Mouse (Mus musculus) c-Kit-positive CD71-positive TER-119-negative erythroid progenitor cells, embryonic 14.5 days (primary cell): ENCODE results near the gene Olfr222.
"Not testable (repeated sequence)": the region's sequence is repeated elsewhere in the genome, so short reads cannot be mapped to it uniquely, and the experiment has no call there.

Source experiments
- DNase-seq: peaks from one replicate; pipeline ENCODE4 v3.0.0-alpha.2; 2013; ENCODE audit warnings: low read depth

Olfr222 gene

DNA sequence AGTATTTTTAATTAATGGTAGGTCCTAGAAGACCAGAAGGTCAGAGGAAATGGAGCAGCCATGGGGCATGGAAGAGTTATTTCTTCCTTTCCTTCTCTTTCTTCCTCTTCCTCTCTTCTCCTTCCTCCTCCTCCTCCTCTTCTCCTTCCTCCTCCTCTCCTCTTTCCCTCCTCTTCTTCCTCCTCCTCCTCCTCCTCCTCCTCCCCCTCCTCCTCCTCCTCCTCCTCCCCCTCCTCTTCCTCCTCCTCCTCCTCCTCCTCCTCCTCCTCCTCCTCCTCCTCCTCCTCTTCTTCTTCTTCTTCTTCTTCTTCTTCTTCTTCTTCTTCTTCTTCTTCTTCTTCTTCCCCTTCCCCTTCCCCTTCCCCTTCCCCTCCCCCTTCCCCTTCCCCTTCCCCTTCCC is at the start of gene Olfr222:
TSS of gene Olfr222 (minus strand) at position 101 of the 400 bp plus-strand sequence.
- DNase-seq = not testable (repeated sequence)

DNA sequence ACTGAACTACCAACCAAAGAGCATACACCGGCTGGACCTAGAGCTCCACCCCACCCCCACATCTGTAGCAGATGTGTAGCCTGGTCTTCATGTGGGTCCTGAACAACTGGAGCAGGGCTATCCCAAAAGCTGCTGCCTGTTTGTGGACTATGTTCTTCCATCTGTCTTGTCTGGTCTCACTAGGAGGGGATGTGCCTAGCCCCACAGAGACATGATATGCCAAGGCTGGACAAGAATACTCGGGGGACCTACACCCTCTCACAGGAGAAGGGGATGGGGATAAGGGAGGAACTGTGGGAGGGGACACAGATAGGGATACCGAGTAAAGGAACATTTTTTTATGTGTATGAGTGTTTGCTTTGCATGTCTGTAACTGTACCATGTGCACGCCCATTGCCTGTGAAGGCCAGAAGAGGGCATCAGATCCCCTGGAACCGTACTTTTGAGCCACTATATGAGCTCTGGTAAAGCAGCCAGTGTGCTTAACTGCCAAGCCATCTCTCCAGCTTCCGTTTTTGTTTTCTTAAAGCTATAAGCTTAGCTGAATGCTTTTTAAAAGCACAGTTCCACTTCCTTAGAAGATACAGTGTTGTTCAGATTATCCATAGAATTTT is 48.1 kb upstream of the Olfr222 start:
- peak; percentile 35 for DNase-seq

DNA sequence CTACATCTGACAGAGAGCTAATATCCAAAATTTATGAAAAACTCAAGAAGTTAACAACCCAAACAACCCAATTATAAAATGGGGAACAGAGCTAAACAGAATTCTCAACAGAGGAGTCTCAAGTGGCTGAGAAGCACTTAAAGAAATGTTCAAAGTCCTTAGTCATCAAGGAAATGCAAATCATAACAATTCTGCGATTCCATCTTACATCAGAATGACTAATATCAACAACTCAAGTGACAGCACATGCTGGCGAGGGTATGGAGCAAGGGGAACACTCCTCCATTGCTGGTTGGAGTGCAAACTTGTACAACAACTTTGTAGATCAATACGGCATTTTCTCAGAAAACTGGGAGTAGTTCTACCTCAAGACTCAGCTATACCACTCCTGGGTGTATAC is 46.2 kb upstream of the Olfr222 start:
- DNase-seq = no peak

DNA sequence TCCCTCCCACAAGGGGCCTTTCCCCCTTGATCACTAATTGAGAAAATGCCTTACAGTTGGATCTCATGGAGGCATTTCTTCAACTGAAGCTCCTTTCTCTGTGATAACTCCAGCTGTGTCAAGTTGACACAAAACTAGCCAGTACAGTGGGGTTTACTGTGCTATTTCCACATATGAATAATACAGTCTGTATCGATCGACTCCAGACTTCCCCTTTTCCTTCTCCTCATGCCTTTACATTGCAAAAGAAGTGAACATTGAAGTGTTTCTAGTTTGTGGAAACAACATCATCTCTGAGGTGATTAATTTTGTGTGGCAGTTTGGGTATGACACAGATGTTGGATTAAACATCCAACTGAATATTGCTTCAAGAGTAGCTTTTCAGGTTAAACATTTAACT is 41.0 kb upstream of the Olfr222 start:
- DNase-seq = not testable (repeated sequence)

DNA sequence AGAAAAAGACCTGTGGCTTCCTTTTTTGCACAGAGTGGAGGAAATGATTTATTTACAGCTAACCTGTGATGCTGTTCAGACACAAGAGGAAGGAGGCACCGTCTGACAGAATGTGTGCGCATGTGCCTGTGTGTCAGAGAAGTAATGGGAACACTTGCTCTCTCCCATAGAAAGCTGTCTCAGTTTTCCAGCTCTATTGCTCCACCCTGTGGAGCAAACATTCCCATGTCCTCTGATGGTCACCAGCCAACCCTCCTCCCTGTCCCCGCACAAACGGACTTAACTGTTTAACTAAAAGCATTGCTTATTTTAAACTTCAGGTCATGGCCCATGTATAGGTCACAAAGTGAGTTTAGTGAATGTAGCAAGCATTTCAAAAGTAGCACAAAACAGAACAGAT is 38.1 kb upstream of the Olfr222 start:
- no peak for DNase-seq

DNA sequence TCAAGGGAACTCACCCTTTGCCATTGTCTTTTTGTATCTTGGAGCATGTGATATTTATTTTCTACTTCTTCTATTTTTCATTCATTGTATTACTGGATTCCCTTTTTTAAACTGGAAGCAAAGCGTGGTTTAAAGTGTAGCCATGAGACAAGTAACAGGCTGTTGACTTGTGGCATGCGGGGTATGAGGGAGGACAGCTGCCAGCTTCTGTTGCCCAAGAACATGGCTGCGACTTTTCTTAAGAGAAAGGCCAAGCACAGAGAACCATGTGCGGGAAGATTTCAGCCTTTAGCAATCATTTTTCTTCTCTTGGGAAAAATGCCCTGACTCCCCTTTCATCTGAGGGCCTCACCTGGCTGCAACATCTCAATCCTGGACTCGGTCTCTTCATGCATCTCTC is 35.6 kb upstream of the Olfr222 start:
- no peak for DNase-seq

DNA sequence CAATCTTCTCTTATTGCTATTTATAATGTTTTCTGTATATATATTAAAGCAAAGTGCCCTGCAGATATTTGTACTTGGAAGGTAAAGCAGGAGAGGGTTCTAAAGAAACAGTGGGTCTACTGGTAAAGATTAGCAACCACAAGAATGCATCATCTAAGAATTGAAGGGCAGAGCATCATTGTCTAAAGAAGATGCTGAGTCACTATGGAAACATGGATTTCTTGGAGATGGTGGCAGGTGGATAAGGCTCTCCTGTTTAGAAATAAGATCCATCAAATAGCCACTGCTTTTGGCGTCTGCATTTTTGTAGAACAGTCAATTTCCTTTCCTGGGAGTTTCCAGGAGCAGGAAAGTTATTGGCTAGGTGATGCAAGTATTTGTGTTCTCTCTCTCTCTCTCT is 26.3 kb upstream of the Olfr222 start:
- no peak for DNase-seq

DNA sequence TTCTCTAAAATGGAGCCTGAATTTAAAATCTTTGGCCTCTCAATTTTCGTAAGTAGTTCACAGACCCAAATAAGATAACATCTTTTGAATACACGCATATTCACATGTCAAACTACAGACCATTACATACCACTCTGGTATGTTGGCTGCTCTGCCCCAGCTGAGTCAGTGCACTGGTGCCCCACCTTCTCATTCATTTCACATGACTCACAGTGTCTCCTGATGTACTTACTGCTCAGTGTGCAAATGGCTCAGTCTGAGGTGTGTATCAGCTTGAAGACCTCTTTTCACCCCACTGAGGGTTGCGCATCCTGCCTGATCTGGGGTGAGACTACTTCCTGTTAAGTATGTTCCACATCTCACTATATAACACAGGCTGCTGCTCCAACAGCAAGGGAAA is 24.8 kb upstream of the Olfr222 start:
- DNase-seq = no peak

DNA sequence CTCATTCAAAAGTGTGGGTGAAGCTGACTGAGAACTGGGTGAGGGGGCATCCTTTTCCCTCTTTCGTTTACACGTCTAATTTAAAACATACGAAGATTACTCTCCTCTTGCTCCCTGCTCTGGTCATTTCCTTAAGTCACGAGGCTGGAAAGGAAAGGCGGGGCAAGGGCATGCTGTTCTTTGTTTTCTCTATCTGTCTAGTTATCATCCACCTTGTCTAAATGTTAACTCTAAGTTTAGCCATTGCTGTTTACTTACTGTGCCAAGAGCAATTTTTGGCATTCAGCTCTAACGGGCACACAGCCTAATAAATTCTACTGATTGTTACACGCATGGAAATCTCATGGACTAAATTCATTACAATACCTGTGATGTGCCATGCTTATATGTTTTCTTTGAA is 23.2 kb upstream of the Olfr222 start:
- no peak for DNase-seq

DNA sequence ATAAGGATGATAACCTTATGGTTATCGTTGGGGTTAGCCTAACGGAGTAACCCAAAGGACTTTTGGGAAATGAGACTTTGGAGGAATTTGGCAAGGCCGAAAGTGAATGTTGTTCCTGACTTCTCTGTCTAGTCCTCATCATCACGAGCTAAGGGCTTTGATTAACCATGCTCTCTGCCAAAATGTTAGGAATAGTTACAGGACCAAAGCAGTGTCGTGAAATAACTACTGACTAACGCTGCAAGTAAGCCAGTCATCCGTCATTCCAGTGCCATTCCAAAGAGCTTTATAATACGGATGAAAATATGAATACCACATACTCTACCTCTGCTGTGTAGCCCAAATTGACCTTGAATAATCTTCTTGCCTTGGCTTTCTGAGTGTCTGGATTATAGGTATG is 20.9 kb upstream of the Olfr222 start:
- no peak for DNase-seq

DNA sequence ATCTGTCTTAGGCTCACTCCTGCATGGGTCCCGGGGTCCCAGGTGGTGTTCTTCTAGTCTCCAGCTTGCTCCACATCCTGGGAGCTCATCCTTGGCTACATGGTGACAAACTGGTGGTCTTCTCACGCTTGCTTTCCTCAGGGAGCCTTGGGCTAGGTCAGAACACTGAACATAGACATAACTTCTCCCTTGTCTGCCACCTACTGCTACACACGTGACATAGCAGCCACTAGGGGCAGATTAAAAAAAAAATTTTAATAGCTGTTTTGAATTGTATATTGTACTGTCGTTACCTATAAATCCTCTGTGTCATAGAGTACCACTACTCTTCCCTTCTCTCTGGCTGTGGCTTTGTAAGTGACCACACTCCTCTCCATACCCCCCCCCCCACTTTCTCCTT is 20.1 kb upstream of the Olfr222 start:
- DNase-seq = no peak

DNA sequence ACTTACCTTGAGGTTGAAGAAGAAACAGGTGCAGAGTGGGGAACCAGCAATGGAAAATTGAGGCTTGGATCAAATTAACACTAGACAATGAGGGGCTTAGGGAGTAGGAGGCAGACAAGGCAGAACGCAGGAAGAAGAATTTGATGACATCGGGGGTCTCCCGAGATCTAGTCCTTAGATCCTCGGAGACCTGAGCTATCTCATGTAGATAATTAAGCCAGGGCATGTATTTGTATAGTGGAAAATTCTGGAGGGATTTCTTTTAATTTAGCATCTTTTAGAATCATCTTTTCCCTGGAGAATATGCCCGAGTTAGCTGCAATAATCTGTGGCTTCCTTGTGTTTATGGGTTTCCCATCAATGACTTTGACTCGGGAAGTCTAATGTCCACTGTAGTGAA is 17.2 kb upstream of the Olfr222 start, which contains the start of gene Olfr223:
TSS of gene Olfr223 (minus strand) at position 101 of the 400 bp plus-strand sequence.
- DNase-seq = no peak

DNA sequence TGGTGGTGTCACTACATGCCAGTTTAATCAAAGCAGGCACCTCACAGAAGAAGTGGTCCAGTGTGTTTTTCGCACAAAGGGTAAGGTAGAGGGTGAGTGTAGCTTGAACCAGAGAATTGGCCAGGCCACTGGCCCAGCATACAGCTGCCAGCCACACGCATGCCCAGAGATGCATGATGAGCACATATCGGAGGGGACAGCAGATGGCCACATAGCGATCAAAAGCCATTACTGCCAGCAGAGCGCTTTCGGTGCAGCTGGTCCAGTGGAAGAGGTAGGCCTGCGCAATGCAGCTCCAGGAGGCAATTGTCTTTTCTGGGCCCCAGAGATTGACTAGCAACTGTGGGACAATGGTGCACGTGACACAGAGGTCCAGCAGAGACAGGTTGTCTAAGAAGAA is 13.5 kb upstream of the Olfr222 start:
- no peak for DNase-seq

DNA sequence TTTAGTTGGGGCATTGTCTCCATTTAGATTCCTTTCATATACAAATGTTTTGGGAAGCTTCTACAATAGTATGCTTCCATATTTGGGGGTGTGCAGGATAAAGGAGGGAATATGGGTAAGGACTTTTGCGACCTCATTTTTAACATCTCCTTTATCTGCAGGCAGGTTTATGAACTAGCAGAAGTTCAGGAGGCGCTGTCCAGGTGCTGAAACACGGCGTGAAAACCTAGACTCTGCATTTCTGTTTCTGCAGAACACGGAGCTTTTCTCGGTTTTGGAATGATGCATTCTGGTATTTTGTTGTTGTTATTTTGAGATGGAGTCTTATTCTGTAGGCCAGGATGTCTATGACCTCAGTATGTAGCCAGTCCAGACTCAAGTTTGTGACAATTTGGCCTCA is 8.5 kb upstream of the Olfr222 start:
- peak; percentile 25 for DNase-seq

DNA sequence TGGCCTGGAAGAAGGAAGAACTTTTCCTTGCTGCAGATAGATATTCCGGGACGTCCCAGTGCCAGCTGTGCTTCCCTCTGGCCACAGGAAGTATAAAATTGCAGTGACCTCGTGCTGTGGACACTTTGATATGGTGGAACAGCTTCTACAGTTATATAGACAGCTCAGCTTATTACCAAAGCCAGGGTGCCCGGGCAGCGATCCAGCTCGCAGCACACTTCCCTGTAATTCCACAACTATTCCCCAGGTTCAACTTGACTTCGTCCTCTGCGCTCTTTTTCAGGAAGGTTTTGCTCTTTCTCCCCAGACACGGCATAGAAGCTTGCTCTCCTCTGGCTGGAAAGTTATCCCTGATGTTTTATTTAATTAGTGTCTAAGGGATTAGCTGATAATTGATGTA is 309 bp downstream of the Olfr222 start:
- no peak for DNase-seq

DNA sequence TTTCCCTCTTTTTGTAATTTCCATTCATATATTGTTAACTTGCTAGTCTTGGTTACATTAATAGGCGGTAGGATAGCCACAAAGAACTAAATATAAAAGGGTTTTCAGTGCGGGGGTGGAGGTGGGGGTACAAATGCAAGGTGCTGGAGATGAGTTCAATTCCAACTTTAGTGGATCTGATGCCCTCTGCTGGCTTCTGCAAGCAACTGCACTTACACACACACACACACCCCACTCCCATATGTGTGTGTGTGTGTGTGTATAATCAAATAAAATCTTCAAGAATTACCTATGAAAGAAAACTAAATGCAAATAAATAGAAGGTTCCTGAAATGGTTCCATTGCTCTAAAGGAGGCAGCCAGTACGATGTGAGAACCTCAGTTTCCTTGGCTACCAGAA is 6.7 kb downstream of the Olfr222 start:
- peak; percentile 3 for DNase-seq

DNA sequence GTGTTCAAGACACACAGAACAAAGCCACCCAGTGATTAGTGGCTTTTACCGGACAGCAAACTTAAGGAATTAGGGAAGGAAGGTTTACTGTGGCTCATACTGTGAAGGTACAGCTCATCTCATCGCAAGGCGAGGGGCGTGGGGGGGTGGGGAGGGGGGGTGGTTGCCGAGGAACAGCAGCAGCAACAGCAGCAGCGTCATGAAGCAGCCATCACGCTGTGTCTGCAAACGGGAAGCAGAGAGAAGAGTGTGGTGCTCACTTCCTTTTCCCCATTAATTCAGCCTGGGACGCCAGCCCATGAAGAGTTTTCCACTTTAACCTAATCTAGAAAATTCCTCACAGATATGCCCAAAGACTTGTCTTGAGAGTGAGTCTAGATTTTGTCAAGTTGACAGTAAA is 13.2 kb downstream of the Olfr222 start:
- DNase-seq = no peak

DNA sequence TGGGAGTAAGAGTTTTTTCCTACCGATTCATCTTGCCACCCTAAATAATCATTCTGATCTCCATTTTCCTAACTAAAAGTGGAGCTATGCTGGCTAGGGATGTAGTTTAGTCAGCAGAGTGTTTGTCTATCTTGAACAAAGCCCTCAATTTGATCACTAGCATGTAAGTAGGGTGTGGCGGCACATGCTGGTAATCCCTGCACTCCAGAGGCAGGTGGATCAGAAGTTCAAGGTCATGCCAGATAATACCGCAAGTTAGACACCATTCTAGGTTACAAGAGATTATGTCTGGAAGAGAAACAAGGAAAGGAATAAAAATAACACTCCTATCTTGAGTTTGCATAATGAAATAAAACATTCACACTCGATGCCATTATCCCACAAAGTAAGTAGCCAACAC is 13.7 kb downstream of the Olfr222 start:
- DNase-seq = no peak

DNA sequence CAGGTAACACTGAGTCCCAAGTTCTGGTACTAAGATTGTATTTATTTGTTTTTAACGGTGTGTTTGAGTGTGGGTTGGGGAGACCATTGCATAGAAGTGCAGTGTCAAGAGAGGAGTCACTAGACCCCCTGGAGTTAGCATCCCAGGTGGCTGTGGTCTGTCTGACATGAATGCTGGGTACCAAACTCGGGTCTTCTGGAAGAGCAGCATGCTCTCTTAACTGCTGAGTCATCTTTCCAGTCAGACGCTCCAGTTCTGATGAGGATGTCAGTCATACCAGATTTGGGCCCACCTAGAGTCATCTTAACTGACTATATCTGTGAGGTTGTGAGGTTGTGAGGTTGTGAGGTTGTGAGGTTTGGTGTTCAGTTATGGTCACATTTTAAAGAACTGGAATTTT is 15.1 kb downstream of the Olfr222 start:
- DNase-seq = no peak

DNA sequence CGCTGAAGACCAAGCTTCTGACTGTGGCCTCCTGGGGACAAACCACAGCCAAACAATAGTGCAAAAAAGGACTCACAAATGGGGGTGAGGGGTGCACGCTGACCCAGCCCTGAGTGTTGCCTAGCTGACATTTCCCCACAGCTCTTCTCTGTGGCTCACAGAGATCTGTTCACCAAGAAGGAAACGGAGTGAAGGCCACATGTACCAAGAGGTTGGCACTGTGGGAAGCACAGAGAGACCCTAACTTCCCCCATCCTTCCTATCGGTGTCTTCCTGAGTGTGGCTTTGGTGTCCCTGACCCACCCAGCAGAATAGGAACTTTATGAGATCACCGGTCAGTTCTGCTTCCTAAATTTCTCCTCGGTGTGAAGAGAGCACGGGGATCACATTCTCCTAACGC is 21.5 kb downstream of the Olfr222 start:
- no peak for DNase-seq

DNA sequence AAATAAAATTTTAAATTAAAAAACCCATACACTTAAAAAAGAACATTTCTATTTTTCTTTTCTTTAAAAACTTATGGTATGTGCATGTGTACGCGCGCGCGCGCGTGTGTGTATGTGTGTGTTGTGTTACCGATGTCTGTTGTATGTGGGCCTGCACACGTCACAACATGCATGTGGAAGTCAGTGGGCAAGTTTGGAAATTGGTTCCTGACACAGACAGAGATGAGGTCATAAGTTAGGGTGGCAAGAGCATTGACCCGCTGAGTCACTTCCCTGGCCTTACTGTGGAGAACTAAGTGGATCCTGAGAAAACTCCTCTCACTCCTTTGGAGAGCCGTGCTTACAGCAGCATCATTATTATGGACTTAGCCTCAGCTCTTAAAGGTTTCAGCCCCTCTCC is 21.9 kb downstream of the Olfr222 start:
- no peak for DNase-seq

DNA sequence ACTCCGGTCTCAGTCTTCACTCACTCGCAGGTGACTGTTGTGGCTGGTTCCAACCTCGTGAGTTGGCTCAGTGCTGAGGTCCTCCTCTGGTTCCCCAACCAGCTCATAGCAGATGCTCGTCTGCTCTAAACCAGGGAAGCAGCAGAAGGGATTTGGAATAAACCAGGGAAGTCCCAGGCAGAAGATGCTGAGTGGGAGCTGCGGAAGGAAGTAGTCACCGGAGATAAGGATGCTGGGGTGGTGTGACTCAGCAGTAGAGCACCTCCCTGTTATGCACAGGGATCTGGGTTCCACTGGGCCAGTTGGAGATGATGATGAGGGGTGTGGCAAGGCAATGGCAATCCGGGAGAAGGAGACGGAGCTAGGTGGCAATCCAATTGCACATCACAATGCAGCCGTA is 32.0 kb downstream of the Olfr222 start:
- no peak for DNase-seq

DNA sequence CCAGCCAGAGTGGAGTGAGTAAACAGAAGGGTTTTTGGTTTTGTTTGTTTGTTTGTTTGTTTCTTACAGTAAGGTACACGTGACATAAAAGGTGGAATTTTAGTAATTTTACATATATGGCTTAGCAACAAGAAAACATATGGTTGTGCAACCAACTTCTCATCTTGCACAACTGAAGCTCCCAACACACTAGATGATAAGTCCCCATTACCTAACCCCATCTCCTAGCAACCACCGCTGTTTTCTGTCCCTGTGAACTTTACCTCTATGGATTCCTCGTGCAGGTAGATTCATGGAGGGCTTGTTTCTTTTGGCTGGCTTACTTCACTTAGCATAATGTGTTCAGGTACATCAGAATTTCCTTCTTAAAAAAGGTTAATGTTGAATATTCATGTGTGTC is 32.7 kb downstream of the Olfr222 start:
- DNase-seq = no peak

DNA sequence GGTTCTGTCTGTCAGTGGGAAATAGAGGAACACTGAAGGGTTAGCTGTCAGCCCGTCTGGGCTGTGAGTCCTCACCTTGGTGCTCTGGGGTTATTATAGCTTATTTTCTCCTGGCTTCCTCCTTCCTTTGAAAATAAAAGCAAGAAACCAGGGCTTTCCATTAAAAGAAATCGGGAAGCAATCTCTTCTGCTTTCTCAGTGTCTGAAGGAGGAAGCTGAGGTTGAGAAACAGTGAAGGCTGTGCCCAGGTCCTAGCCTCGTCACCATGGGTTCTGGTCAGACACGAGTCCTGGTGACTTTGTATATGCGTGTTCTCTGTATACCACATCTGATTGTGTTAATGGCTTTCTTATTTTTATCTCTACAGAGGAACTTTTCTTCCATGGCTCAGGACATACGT is 33.6 kb downstream of the Olfr222 start:
- DNase-seq = no peak

DNA sequence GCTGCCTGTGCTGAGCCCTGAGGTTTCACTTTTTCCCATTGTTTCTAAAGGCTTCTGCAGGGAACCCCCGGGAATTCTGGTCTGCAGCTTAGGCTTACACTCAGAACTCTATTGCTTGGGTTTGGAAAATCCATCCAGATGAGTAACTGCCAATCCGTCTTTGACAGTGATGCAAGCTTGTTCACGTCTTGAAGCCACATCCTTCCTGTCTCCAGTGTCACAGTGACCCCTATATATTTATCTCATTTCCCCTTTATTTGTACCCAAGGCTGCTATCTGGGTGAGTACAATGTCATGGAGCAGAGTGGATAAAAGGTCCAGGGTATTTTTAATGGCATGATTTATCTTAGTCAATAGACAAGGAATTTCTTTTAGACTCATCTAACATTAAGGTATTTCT is 34.7 kb downstream of the Olfr222 start, which contains the start of gene Nlrp3:
TSS of gene Nlrp3 (plus strand) at position 245 of the 400 bp plus-strand sequence.
- DNase-seq = no peak
